Mouse (Mus musculus): ENCODE data around the gene Nf2. TPM values are rescaled to one million over a fixed set of nuclear protein-coding genes. Genes with fewer than 3 reads are reported as not detected.

Gene Nf2
- total RNA-seq, 2 experiments from 2014 or later = 50.7 to 59.7 TPM

GRCm38 (mm10) chr11:4754036-4754435 is 95.3 kb downstream of the Nf2 start:
- peak; percentile 34; the same call in 1 of the 2 replicates for TF ChIP-seq CTCF (IDR thresholded peaks at IDR 0.05)
- no peak overlapping the region for H3K4me3 ChIP-seq
- intact Hi-C loops (cut with DNase I) = no loop called here
- no peak overlapping the region for H3K27ac ChIP-seq
- DNase-seq = no peak

DNA sequence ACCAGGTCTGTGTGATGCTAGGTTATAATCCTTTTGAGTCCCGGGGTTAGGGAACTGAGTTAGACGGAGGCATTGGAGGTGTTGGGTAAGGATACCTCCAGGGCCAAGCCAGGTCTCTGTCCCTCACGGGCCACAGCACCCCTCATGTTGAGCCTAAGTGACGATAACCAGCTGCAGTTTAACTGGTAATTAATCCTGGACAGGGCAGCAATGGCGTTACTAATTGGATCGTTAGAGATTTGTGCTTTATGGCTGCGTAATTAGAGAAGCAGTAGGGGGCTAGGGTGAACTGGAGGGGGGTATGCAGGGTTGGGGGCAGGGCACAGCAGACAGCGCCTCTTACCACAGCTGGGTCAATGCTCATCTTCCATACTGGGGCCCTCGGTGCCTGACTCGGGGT is 96.5 kb downstream of the Nf2 start:
- intact Hi-C loops (cut with DNase I) = no loop called here
- TF ChIP-seq CTCF (IDR thresholded peaks at IDR 0.05) = no peak
- DNase-seq = no peak

DNA sequence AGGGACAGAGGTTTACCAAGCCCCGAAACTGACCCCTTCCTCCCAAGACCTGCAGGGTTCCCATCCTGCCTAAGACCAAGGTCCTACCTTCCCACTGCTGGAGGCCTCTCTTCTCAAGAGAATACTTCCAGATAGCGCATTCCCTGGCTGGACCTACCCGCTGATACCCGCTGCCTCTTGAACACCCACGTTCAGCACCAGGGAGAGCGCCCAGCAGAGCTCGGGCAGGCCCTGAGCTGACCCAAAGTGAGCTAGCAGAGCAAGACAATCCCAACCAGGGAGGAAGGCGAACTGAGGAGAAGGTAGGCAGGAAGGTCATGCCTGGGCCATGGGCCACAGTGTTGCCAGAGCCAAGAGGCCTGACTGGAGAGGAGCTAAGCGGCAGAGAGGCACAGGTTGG is 99.1 kb downstream of the Nf2 start:
- Histone ChIP-seq H3K4me3 (no peak overlapping the region), H3K27ac (no peak overlapping the region)
- TF ChIP-seq CTCF (IDR thresholded peaks at IDR 0.05) = no peak
- peak; percentile 72 for DNase-seq
- intact Hi-C loops (cut with DNase I) = no loop called here

More for the DNA sequence above, 96.5 kb downstream of the Nf2 start:
- no peak overlapping the region for H3K27ac ChIP-seq
- H3K4me3 ChIP-seq = no peak overlapping the region

DNA sequence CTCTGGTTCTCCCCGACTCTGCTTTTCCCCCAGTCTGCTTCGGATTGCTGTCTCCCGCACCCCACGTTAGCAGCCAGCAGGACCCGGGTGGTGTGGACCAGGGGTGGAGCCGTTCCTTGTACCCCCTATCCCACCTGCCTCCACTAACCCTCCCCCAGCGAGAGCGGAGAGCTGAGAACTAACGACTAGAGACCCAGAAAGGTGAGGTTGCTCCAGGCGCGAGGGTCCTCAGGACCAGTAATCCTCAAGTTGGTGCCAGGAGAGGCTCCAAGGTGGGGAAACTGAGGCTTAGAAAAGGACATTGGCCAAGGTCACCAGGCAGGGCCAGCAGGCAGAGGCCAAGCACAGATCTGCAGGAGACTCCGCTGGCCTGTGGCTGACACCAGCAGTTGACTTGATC is 102.1 kb downstream of the Nf2 start:
- intact Hi-C loops (cut with DNase I) = no loop called here
- no peak for DNase-seq
- H3K4me3 ChIP-seq = peak overlapping the region; percentile 66
- TF ChIP-seq CTCF (IDR thresholded peaks at IDR 0.05) = no peak
- no peak overlapping the region for H3K27ac ChIP-seq

DNA sequence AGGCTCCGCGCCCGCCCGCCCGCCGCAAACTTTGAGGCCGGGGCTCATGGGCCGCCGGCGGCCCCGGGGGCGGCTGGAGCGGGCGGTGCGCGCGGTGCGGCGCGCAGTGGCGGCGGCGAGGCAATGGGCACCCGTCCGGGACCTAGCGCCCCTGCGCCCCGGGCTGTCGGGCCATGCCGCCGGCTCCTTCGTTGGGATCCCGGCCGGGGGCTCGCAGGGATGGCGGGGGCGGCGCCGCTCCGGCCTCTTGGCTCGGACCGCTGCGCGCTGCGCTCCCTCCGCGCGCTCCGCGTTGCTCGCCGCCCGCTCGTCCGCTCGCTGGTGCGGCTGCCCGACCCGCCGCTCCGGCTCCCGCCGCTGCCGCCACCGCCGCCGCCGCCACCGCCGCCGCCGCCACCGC is 102.6 kb downstream of the Nf2 start, which contains the start of gene Cabp7:
Gene Cabp7, minus strand, starts transcription at position 46 of the 400 bp plus-strand sequence.
- TF ChIP-seq CTCF (IDR thresholded peaks at IDR 0.05) = no peak
- intact Hi-C loops (cut with DNase I) = no loop called here
- DNase-seq = no peak
- Histone ChIP-seq H3K4me3 (peak within 1 kb of the TSS; percentile 66), H3K27ac (no peak within 1 kb of the TSS)

- DNase-seq = no peak
- Histone ChIP-seq H3K27ac (no peak overlapping the region), H3K4me3 (peak overlapping the region; percentile 66)
- intact Hi-C loops (cut with DNase I) = no loop called here
- TF ChIP-seq CTCF (IDR thresholded peaks at IDR 0.05) = no peak
These were observed 103.4 kb downstream of the Nf2 start for GRCm38 (mm10) chr11:4745969-4746368.

DNA sequence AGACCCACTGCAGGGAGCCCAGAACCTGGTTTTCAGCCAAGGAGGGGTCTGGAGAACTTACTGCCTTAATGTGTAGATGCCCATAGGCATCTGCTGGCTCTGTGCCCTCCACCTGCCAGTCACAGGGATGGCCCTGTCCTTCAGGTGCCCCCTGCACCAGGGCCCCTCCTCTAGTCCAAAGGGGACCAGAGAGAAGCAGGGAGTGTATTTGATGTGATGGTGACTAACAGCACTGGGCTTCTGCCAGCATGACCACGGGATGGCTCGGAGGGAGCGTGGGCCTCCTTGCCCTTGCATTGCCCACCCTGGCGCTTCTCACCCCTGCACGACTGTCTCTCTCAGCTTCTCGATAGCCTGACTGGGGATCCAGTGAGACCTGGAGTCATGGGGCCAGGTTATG is 104.6 kb downstream of the Nf2 start:
- no peak for DNase-seq
- no peak for TF ChIP-seq CTCF (IDR thresholded peaks at IDR 0.05)
- intact Hi-C loops (cut with DNase I) = no loop called here
- H3K4me3 ChIP-seq = no peak overlapping the region
- no peak overlapping the region for H3K27ac ChIP-seq

GRCm38 (mm10) chr11:4740785-4741184 is 108.6 kb downstream of the Nf2 start:
- Histone ChIP-seq H3K4me3 (no peak overlapping the region), H3K27ac (no peak overlapping the region)
- no peak for DNase-seq
- intact Hi-C loops (cut with DNase I) = no loop called here
- no peak for TF ChIP-seq CTCF (IDR thresholded peaks at IDR 0.05)

- TF ChIP-seq CTCF (IDR thresholded peaks at IDR 0.05) = no peak
- DNase-seq = no peak
- intact Hi-C loops (cut with DNase I) = no loop called here
- Histone ChIP-seq H3K27ac (no peak overlapping the region), H3K4me3 (no peak overlapping the region)
These were observed 110.6 kb downstream of the Nf2 start for GRCm38 (mm10) chr11:4738719-4739118.

- no peak for TF ChIP-seq CTCF (IDR thresholded peaks at IDR 0.05)
- Histone ChIP-seq H3K27ac (no peak overlapping the region), H3K4me3 (no peak overlapping the region)
- no peak for DNase-seq
- intact Hi-C loops (cut with DNase I) = no loop called here
These were observed 111.7 kb downstream of the Nf2 start for GRCm38 (mm10) chr11:4737682-4738081.

- intact Hi-C loops (cut with DNase I) = no loop called here
- Histone ChIP-seq H3K27ac (no peak overlapping the region), H3K4me3 (no peak overlapping the region)
- DNase-seq = no peak
- no peak for TF ChIP-seq CTCF (IDR thresholded peaks at IDR 0.05)
These were observed 113.0 kb downstream of the Nf2 start for GRCm38 (mm10) chr11:4736355-4736754.

DNA sequence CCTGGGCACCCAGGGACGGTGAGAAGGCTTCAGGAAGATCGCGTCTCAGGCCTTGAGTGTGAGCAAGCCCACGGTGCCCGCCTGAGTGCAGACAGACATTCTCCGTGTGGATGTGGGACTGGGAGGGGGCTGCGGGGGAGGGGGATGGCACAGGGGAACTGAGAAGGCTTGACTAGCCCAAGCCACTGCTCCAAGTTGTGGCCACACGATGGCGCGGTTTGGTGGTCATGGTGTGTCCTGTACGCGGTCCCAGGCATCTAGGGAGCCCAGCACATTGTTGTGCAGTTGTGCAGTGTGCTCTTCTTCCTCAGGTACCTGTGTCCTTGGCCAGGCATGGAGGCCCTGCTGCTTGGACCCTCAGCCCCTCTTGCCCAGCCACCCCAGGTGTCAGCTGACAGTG is 115.2 kb downstream of the Nf2 start:
- TF ChIP-seq CTCF (IDR thresholded peaks at IDR 0.05) = peak; percentile 24
- no peak for DNase-seq
- intact Hi-C loops (cut with DNase I) = loop anchor here (5.0 kb wide), 1 partner anchor 88 kb away; no protein-coding TSS in a partner anchor
- H3K27ac ChIP-seq = no peak overlapping the region
- H3K4me3 ChIP-seq = no peak overlapping the region

DNA sequence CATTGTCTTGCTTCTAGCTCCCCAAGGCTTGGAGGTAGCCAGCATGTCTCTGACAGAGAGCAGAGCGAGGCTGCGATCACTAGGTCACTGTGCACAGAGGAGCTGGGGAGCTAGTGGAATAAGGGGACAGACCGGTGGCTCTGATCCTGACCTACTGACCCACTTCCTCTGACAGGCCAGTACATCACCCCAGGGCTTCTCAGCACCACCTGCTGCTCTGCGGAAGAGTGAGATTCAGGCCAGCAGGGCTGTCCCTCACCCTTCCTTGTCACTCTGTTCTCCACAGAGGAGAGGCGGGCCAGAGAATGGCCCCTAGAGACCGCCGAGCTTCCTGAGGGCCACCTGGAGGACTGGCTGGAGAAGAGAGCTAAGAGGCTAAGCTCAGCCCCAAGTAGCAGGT is 117.6 kb downstream of the Nf2 start:
- intact Hi-C loops (cut with DNase I) = loop anchor here (5.0 kb wide), 1 partner anchor 91 kb away; no protein-coding TSS in a partner anchor
- no peak overlapping the region for H3K4me3 ChIP-seq
- no peak overlapping the region for H3K27ac ChIP-seq
- no peak for DNase-seq
- TF ChIP-seq CTCF (IDR thresholded peaks at IDR 0.05) = no peak

DNA sequence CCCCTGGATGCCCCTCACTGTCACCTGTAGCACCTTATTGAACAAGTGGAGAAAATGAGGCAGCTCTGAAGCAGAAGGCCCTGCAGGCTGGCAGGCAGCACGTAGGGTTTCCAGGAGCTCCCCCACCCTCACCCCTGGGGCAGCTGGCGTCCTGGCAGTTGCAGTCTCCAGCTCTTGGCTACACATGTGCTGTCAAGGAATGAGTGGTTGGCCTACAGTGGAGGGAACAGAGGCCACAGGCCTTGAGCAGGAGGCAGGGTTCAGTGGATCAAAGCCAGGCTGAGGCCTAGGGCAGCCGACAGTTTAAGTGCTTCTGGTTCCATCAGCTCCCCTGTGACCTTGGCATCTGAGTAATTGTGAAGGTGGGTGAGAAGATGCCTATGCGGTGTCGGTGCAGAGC is 118.4 kb downstream of the Nf2 start:
- H3K4me3 ChIP-seq = no peak overlapping the region
- H3K27ac ChIP-seq = no peak overlapping the region
- intact Hi-C loops (cut with DNase I) = loop anchor here (5.0 kb wide), 1 partner anchor 91 kb away; no protein-coding TSS in a partner anchor
- DNase-seq = peak; percentile 59
- no peak for TF ChIP-seq CTCF (IDR thresholded peaks at IDR 0.05)
